Mouse (Mus musculus) right cerebral cortex, postnatal 4 days (tissue): Measurements from ENCODE around the gene Rxfp1.

Experiments used
- DNase-seq: peaks from one replicate; pipeline ENCODE4 v3.0.0-alpha.2; 2022

Gene Rxfp1

DNA sequence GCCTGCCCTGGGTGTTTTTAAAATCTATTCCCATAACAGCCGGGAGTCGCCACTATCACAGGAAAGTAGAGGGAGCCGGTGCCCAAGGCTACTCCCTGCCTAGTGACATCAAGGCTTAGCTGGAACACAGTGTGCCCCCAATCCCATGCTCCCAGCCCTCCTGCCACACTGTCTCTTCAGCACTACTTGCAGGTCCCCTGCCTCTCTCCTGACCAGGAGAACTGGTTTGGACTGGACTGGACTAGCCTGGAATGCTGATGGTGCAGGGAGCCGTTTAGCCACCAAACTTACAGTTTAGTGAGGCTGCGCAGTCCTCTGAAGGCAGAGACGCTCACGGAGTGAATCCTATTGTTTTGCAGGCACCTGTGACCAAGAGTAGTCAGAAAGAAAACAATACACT, 67.1 kb downstream of the Rxfp1 start:
- no peak for DNase-seq

DNA sequence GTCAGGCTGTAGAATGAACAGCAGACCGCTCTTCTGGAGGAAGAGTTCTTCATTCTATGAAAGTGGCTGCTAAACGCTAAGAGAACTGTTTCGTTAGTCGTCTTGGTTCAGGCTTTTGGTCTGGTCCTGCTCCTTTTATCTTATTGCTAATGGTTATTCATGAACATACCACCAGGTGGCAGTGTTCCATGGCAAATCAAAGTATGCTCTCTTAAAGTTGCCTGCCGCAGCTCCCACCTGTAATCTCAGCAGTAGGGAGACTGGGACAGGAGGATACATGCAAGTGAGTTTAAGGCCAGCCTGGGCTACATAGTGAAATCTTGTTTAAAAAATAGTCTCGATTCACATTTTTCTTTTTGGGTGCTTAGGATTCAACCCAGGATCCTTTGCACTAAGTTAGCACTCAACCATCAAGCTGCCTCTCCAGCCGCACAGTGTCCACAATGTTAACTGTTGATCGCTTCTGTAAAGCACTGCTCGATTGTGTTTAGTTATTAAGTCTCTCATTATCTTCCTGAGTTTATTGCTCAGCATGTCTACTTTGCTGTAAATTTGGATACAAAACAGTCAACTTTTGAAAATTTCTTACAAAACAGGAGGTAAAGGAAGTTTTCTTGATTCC, 72.8 kb downstream of the Rxfp1 start:
- peak; percentile 32 for DNase-seq

- no peak for DNase-seq
Measured at GRCm38 (mm10) chr3:79656682-79657081, 81.0 kb downstream of the Rxfp1 start.

DNA sequence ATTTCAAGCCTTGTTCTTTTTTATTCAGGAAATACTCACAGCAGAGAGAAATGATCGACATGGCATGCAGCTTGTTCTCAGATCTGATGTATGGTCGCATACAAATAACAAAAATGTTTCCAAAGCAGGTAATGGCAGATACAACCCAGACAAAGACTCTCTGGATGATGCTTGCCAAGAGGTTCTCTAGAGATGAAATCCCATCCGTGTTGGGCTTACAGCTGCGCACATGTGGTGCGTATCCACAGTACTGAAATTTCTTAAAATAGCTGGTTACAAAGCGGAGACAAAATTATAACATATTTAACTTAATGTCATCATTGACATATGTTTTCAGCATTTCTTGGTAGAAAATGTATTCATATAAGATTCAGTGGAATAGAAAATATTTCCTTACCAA, 85.6 kb downstream of the Rxfp1 start:
- DNase-seq = no peak

- DNase-seq = peak; percentile 72
Measured at GRCm38 (mm10) chr3:79629416-79629730, 108.3 kb downstream of the Rxfp1 start, which contains the start of gene Etfdh. TSS of gene Etfdh (minus strand) at chr3:79629500.

GRCm38 (mm10) chr3:79628561-79629415, 108.9 kb downstream of the Rxfp1 start, which contains the start of gene 4930579G24Rik:
TSS of gene 4930579G24Rik (plus strand) at chr3:79629079.
- DNase-seq = peak; percentile 87

DNA sequence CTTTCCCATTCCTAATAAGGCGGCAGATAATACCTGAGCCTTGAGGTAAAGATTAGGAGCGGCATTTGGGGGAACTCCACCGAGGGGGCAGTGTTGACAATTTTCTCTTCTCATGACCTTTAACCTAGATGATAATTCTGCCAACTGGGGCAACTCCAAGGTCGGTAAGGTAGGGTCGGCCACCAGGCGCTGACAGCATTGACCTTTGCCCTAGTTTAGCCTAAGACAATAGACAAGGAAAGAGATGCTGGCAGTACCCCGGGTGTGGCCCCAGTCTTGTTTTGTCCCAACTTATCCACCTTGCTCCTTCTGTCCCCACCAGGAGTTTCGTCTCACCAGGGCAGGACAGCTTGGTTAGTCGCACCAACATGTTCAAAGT, 109.5 kb downstream of the Rxfp1 start:
- DNase-seq = no peak

- no peak for DNase-seq
Measured at GRCm38 (mm10) chr3:79627484-79628181, 110.0 kb downstream of the Rxfp1 start.

DNA sequence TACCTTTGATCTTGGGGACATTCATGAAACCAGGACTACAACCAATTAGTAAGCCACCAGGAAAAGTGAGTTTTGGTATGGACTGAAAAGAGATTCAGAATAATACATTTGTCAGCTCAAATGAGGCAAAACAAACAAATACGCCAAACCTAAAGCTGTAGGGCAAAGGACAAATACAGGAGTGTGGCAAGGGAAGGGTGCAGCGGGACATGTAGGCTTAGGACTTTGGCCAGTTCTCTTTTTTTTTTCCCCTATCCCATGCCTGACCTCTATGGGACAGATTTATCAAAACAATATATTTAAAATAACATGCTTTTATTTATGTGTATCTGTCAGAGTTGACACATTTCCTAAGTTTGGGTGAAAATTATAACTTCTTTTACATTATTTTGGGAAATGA, 127.8 kb downstream of the Rxfp1 start:
- DNase-seq = no peak

DNA sequence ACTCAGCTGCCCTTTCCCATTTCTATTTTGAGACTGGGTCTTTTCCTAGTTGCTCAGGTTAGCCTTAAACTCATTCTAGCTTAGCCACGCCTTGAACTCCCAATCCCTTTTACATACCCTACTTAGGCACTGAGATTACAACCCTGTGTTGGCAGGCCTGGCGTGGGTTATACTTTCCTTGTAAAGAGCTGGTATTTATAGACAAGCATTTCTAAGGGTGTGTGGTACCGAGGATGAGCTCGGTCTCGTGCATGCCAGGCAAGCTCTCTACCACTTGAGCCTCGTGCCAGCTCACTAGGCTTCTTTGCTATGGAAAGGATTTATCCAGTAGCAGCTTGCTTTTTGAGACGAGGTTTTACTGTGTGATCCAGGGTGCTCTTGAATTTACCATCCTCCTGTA, 142.2 kb downstream of the Rxfp1 start:
- DNase-seq = no peak

DNA sequence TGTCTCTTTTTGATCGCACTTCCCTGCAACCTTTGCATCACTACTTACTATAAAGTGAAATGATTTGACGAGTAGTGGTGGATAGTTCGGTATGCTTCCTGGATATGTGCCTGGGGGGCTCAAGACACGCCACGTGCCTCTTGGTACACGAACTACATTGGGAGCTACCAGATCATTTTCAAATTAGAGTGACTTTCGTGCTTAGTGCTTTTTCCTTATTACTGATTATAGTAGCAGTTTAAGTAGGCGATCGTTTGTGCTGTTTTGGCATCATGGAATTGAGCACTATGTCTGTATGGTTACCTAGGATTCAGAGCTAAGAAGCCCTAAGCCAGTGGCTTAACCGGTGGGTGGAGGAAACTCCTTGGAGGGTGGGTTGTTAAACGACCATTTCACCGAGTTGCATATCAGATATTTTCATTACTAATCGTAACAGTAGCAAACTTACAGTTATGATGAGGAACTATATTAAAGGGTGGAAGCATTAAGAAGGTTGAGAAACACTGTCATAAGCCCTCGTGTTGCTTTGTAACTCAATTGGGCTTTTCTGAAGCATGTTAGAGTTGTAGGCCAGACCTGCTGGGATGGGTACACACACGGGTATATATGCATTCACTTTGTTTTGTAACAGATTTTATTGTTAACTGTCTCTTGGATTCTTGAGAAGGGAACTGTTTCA, 145.7 kb downstream of the Rxfp1 start:
- no peak for DNase-seq
